Mouse (Mus musculus) skeletal muscle tissue, adult 2 months (tissue): ENCODE results near the gene Arl3.

Source experiments
- DNase-seq: peaks from one replicate; pipeline ENCODE4 v3.0.0-alpha.2; 2012; ENCODE audit warnings: low read depth, low spot score

Gene Arl3

DNA sequence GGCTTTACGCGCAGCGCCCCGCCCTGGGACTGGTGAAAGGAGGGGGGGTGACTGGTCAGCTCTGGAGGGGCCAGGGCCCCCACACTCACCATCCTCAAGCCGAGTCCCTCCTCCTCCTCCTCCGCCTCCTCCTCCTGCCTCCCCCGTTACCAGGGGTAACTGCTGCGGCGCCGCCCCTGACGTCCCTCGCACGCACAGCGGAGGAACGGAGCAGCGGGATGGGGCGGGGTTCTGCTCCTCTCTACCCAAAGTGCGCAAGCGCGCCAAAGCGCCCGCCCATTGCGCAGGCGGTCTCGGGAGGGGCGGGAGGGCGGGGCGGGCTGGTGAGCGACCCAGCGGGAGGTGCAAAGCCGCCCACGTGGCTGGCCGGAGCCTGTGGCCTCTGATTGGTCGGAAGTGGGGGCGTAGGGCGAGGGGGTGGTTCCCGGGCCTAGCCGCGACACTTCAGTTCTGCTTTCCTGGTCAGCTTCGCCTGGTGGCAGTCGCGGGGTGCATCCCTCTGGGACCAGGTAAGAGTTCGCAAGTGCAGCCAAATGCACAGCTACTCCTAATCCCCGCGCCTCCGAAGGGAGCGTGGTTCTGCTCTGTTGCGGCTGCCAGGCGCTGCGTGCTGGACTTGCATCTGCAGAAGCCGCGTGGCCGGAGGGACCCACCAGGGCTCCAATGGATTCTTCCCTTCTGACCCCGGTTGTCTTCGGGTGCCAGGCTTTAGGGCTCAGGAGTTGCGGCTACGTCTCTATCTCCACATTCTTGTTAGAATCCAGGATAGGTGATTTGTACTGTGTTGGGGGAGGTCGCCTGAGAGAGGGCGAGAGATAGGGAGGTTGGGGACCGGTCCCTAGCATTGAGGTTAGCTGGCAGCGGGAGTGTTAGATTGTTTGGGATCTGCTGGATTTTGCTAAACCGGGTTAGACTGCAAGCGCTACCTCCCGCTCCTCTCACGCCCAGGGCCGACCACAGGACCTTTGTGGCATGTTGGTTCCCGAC lies at the start of gene Arl3, which contains the start of gene Sfxn2:
Arl3 (minus strand) TSS at position 248 of the 987 bp plus-strand sequence.
Sfxn2 (plus strand) TSS at position 415 of the 987 bp plus-strand sequence.
- peak; percentile 98 for DNase-seq

GRCm38 (mm10) chr19:46622659-46623193 lies 49.7 kb upstream of the Arl3 start:
- no peak for DNase-seq

GRCm38 (mm10) chr19:46621236-46622183 lies 48.5 kb upstream of the Arl3 start:
- no peak for DNase-seq

GRCm38 (mm10) chr19:46620016-46620808 lies 47.2 kb upstream of the Arl3 start:
- no peak for DNase-seq

DNA sequence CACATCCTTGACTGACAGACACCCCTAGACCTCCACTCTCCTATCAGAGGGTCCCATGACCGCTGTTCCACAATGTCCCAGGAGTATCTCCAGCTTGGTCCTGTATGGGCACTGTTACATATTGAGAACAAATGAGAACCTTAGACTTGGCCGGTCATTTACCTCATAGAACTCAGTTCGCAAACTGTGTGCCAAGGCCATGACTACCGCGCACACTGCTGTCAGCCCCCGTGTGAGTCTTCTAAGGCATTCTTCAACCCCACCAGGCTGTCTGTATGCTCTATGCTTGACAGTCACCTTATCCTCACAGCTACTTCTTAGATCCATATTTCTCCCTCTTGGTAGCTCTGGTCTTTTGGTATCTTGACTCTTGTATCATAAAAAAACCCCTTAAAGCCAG lies 46.5 kb upstream of the Arl3 start:
- no peak for DNase-seq

DNA sequence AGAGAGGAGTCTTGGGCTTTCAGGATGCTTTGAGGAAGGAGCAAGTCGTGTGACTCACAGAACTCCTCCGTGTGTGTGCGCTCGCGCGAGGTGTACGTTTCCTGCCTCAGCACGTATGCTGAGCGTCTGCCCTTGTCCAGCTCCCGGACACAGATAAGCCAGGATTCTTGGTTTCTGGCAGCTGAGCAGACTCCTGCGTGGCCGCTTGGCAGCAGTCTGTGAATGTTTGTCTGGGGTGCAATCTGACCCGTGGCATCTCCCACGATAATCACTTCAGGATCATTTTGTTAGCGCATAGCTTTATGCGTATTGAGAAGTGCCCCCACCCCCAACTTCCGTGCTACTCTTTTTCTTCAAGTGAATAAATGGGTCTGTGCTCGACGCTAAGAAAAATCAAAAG lies 46.0 kb upstream of the Arl3 start:
- DNase-seq = no peak

DNA sequence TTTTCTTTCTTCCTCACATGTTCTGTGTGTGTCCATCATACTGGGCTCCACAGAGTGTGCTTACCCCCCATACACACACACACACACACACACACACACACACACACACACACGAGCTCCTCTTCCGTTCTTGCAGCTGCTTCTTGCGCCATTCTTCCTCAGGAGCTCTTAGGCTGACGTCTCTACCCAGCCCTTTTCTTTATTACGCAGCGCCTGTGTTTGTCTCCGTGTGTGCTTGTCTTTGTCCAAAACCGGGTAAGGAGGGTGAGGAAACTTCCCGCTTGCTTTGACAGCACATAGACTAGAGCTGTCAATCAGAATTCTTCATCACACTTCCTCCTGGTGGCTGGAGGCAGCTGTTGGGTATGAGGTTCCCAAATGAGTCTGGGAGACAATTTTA lies 45.3 kb upstream of the Arl3 start:
- no peak for DNase-seq

- no peak for DNase-seq
These were observed 44.4 kb upstream of the Arl3 start for GRCm38 (mm10) chr19:46617361-46617760.

DNA sequence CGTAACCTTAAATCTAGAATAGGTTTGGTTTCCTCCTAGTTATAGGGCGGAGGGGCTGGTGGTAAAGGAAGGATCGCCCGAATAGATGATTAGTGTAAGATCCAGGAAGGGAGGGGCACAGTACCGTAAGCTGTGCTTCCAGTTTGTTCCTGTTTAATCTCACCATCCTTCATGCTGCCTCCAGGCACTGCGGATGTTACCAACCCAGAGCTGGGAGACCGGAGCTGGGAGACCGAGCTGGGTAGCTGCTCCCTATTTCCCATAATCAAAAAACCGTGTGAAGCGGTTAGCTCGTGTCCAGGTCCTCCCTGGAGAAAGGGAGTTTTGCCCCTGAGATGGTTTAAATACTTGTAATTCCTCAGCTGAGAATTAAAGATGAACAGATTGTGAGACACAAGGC lies 43.4 kb upstream of the Arl3 start:
- DNase-seq = no peak

DNA sequence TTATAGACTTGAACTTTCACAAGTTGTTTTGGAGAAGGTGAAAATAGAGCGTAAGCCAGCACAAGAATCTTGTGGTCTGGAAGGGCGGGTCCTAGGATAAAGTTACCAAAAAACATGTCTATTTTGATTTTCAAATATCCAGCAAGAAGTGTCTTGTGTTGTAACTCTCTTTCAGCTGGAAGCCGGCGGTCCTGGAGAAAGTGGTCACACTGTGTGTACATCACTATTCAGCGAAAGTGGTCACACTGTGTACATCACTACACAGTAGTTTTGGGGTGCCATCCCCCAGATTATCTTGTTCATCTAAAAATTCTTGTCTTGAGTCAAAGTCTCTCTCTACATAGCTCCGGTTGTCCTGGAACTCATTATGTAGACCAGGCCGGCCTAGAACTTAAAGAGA lies 35.2 kb upstream of the Arl3 start:
- no peak for DNase-seq

GRCm38 (mm10) chr19:46607424-46607823 lies 34.4 kb upstream of the Arl3 start:
- no peak for DNase-seq

DNA sequence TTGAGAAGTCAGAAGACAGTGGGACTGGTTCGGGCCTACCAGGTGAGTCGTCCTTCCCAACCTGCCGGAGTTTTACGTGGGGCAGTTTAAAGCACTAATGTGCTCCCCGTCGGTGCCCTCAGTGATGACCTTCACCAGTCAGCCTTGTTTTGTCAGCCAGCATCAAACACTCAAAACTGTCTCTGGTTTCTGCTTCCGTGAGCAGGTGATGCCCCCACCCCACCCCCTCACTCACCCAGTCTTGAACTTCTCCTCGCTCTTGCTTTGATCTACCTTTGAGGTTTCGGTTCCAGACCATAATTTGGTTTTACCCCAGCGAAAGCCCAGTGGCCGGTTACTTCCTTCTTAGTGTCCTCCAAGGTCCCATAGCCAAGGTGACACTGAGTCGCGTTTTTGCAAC lies 33.7 kb upstream of the Arl3 start:
- DNase-seq = no peak

- no peak for DNase-seq
These were observed 29.4 kb upstream of the Arl3 start for GRCm38 (mm10) chr19:46602406-46602805.

DNA sequence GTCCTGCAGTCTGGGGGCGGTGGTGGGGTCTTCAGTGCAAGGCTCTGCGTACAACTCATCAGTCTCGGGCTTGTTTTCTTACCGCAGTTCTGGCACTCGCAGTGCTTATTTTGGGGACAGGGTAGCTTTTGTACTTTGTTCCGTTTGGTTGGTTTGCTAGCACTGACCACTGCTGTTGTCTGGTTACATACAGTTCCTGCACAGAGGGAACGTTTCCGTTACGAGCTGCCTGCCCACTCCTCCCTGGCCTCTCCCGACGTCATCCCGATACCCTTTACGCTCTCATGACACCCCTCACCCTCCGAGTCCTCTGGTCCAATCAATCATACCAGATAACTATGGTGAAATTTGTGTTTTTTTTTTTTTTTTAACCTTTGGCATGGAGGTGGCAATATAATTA lies 28.5 kb upstream of the Arl3 start:
- DNase-seq = no peak

DNA sequence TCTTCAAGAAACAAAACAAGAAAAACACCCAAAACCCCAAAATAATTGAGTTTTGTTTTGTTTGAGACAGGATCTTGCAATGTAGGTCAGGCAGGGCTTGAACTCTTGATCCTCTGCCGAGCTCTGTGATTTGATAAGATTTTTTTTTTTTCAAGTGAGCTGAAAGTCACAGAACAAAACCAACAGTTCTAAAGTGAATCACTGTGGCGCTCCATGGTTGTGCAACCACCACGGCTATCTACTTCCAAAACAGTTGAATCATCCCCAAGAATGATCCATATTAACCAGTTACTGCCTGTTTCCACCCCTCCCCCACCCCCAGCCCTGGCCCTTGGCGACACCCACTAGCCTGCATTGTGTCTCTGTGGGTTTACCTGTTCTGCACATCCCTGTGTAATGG lies 27.4 kb upstream of the Arl3 start:
- no peak for DNase-seq

DNA sequence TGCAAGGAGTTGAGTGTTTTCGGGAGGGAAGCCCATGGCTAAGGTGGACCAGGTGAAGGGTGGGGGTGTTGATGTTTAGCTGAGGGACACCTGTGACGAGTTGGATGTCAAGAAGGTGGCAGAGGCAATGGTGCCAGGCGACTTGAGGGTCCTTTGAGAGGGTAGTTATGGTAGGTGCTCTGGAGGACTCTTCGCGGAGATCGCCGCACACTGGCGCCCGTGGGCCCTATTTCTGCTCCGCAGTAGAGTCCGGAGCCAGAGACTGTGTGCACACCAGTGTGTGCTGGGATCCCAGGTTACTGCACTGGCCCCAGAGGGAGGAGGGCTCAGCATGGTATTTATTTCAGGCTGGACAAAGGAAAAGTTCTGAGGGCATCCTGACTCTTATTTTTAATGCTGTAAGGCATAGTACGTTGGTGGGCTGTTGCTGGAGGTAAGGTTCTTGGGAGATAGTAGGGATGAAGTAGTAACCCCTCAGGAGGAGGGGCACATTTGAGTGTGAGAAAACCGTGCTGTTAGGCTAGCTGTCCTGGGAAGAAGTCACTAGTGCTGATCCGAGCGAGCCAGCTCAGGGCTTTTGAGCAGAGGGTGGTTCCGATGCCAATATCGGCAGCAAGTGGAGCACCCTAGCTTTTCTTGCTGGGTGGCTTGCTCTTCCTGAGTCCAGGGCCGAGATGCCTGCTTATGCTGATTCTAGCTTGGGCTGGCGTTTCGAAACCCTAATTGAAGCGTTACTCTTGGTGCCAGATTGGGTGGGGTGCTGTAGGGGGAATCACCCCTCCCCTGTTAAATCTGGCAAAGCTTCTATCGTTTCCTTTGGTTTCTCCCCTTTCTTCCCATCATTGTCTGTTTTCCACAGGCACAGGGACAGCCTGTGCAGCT lies 26.6 kb upstream of the Arl3 start:
- DNase-seq = no peak

GRCm38 (mm10) chr19:46598720-46599252 lies 25.8 kb upstream of the Arl3 start, which contains the start of gene Wbp1l:
Gene Wbp1l, plus strand, starts transcription at chr19:46599084.
- DNase-seq = peak; percentile 96

GRCm38 (mm10) chr19:46598187-46598586 lies 25.2 kb upstream of the Arl3 start:
- no peak for DNase-seq

GRCm38 (mm10) chr19:46592751-46593439 lies 19.9 kb upstream of the Arl3 start:
- DNase-seq = no peak
